Mouse (Mus musculus) forebrain, postnatal 0 days (tissue): Measurements from ENCODE around the gene Mtf1. TPM values are rescaled to one million over a fixed set of nuclear protein-coding genes. Genes with fewer than 3 reads are reported as not detected.

ENCODE experiments used
- ATAC-seq: fragments of 200-750 bp; cut with Nextera tagmentation; 2 replicates; pipeline ENCODE4 v1.8.0; 2017; ENCODE audit warnings: mild to moderate bottlenecking, moderate library complexity
- DNase-seq: peaks from one replicate; pipeline ENCODE4 v3.0.0-alpha.2; 2015
- H3K27ac ChIP-seq: fragments of 300-500 bp; sonication (generic); 2 replicates; pipeline ENCODE4 v1.5.1; 2014; ENCODE audit warnings: low read depth, mild to moderate bottlenecking, antibody characterized with exemption, low read length, moderate library complexity, mixed read lengths
- H3K27me3 ChIP-seq: fragments of 300-500 bp; sonication (generic); 2 replicates; pipeline ENCODE4 v1.6.1; 2014; ENCODE audit warnings: mild to moderate bottlenecking, low read length, mixed read lengths; ENCODE audit not compliant: insufficient read depth
- H3K36me3 ChIP-seq: fragments of 300-500 bp; sonication (generic); 2 replicates; pipeline ENCODE4 v1.6.1; 2014; ENCODE audit warnings: mild to moderate bottlenecking, moderate library complexity; ENCODE audit not compliant: insufficient read depth
- H3K4me1 ChIP-seq: fragments of 300-500 bp; sonication (generic); 2 replicates; pipeline ENCODE4 v1.6.1; 2014; ENCODE audit warnings: antibody characterized with exemption; ENCODE audit not compliant: insufficient read depth
- H3K4me2 ChIP-seq: fragments of 300-500 bp; sonication (generic); 2 replicates; pipeline ENCODE4 v1.6.1; 2014; ENCODE audit warnings: low read depth, mild to moderate bottlenecking, moderate library complexity
- H3K4me3 ChIP-seq: fragments of 300-500 bp; sonication (generic); 2 replicates; pipeline ENCODE4 v1.5.1; 2014; ENCODE audit warnings: low read depth, low read length, mixed read lengths
- H3K9ac ChIP-seq: fragments of 300-500 bp; sonication (generic); 2 replicates; pipeline ENCODE4 v1.6.1; 2014; ENCODE audit warnings: mild to moderate bottlenecking
- H3K9me3 ChIP-seq: fragments of 300-500 bp; sonication (generic); 2 replicates; pipeline ENCODE4 v1.6.1; 2016; ENCODE audit warnings: low read length
- CTCF ChIP-seq: sonication (generic); IDR thresholded peaks from 2 replicates; pipeline ENCODE4 v1.5.1; 2016; ENCODE audit warnings: antibody characterized with exemption, control low read depth, low read depth
- WGBS: fragments of 180-500 bp; shearing (Covaris S2); extraction: QIAGEN DNeasy Blood & Tissue Kit; methylation state at CpG from one replicate; pipeline ENCODE4 v1.1.7; 2014; 5-methylcytosine and 5-hydroxymethylcytosine counted together
- polyA plus RNA-seq: library from polyadenylated mRNA; unstranded; fragments of >200 nt; fragmentation: Nextera tagmentation; extraction: Ambion mirVana; gene quantifications from 2 replicates; pipeline ENCODE4 v1.2.1, GENCODE M21; 2015
- total RNA-seq: library from RNA; depleted of rRNA; stranded (reverse); fragments of >200 nt; gene quantifications from 2 replicates; pipeline ENCODE4 v1.2.3, GENCODE M21; 2014

Gene Mtf1
- total and polyA plus RNA-seq, 2 experiments from 2014 or later = 15.6 to 24.4 TPM

DNA sequence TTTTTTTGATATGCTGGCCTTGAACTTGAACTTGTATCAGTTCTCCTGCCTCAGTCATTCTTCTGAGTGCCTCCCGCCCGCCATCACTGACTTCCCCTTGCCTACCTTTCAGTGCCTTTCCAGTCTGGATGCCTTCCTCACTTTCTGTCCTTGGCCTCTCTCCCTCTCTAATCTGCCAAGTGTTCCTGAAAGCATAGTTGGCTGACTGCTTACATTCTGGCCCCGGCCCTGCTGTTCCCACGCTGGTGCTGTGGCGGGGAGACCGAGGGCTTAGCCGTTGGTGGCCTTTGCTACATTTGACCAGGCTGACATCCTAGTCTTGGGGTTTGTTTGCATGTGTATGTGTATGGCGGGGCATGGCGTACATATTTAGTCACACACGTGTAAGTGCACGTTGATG, 14.0 kb downstream of the Mtf1 start:
- Histone ChIP-seq H3K9ac (no peak overlapping the region), H3K4me2 (no peak overlapping the region), H3K27me3 (no peaks in the 10 kb centered on the region), H3K9me3 (no peaks in the 10 kb centered on the region), H3K27ac (0 out of 2 replicates have a peak overlapping the region, but pooled peaks have one; percentile 21), H3K4me3 (no peak overlapping the region), H3K4me1 (no peaks in the 10 kb centered on the region), H3K36me3 (peaks cover 16% of the 10 kb centered on the region)
- DNase-seq (no peak), ATAC-seq (no peak)
- no peak for TF ChIP-seq CTCF
- 76% methylated on average over 11 of the region's 11 CpGs for WGBS

DNA sequence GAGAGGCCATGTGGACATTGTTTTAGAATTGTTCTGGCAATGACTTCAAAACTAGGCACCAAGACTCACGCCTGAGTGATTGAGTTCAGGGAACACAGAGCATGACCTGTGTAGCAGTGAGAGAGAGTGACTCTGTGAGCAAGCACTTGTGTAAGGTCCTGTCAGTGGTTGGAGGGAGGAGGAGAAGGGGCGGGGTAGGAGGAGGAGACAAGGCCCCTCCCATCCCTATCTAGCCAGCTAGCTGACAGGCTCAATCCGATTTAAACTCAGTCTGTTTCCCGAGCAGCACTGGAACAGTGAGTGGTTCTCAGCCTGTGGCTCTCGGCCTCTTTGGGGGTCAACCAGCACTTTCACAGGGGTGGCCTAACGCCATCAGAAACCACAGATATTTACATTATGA, 15.9 kb downstream of the Mtf1 start:
- Histone ChIP-seq H3K4me3 (no peak overlapping the region), H3K4me2 (no peak overlapping the region), H3K27ac (no peak overlapping the region), H3K9me3 (no peaks in the 10 kb centered on the region), H3K4me1 (no peaks in the 10 kb centered on the region), H3K36me3 (peaks cover 25% of the 10 kb centered on the region), H3K27me3 (no peaks in the 10 kb centered on the region), H3K9ac (no peak overlapping the region)
- WGBS = 29% methylated on average over 6 of the region's 6 CpGs
- TF ChIP-seq CTCF = no peak
- ATAC-seq (peak; percentile 32; the same call in 1 of the 2 replicates), DNase-seq (no peak)

DNA sequence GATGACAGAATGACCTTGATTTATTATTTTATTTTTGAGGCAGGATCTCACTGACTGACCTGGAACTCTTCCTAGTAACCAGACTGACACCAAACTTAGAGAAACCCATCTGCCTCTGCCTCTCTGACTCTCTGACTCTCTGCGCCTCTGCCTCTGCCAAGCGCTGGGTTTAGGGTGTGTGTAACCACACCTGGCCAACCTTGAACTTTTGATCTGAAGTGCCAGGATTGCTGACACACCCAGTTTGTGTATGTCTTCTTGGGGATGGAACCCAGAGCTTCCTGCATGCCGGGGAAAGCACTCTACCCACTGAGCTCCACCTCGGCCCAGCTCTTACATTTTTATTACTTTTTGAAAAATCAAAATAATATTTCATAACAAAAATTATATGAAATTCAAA, 16.9 kb downstream of the Mtf1 start:
- Histone ChIP-seq H3K9me3 (no peaks in the 10 kb centered on the region), H3K27ac (no peak overlapping the region), H3K36me3 (peaks cover 32% of the 10 kb centered on the region), H3K27me3 (no peaks in the 10 kb centered on the region), H3K4me1 (no peaks in the 10 kb centered on the region), H3K9ac (no peak overlapping the region), H3K4me3 (no peak overlapping the region), H3K4me2 (no peak overlapping the region)
- TF ChIP-seq CTCF = no peak
- DNase-seq (no peak), ATAC-seq (no peak)
- WGBS = 92% methylated on average over 4 of the region's 4 CpGs

DNA sequence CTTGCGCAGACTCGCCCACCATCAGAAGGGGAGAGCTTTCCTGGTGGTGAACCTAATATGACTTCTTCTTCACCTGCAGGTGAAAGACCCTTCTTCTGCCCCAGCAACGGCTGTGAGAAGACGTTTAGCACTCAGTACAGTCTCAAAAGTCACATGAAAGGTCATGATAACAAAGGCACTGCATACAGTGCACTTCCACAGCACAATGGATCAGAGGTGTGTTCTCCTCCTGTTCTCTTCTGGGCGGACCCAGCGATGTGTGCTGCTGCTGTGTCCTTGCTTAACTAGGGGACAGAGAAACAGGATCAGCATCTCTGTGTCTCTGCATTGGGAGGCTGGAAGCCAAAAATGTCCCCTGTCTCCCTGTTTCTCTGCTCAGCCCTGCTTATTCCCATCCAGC, 23.1 kb downstream of the Mtf1 start:
- peaks cover 57% of the 10 kb centered on the region for H3K36me3 ChIP-seq

DNA sequence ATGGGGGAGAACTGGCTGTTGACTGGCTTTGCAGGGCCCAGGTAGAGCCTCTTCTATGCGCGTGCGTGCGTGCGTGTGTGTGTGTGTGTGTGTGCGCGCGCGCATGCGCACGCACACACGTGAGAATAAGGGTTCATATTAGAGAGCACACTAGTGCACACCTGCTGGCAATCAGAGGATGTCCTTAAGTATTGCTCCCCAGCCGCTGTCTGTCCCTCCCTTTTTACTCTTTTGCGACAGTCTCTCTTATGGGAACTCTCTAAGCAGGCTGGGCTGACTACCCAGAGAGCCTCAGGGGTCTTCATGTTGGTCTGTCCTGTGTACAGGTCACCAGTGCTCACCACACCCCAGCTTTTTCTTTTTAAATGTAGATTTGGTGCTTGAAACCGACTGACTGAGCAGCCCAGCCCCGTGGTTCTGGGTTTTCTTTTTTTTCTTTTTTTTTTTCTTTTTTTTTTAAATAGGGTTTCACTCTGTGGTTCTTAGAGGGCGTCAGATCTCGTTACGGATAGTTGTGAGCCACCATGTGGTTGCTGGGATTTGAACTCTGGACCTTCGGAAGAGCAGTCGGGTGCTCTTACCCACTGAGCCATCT, 23.6 kb downstream of the Mtf1 start:
- Histone ChIP-seq H3K9ac (no peak overlapping the region), H3K9me3 (no peaks in the 10 kb centered on the region), H3K4me3 (no peak overlapping the region), H3K36me3 (peaks cover 57% of the 10 kb centered on the region), H3K27me3 (no peaks in the 10 kb centered on the region), H3K4me2 (no peak overlapping the region), H3K4me1 (no peaks in the 10 kb centered on the region), H3K27ac (no peak overlapping the region)
- 95% methylated on average over 21 of the region's 21 CpGs for WGBS
- DNase-seq (no peak), ATAC-seq (no peak)
- no peak for TF ChIP-seq CTCF

More for the DNA sequence above, 23.1 kb downstream of the Mtf1 start:
- H3K9me3 ChIP-seq = no peaks in the 10 kb centered on the region
- H3K4me2 ChIP-seq = no peak overlapping the region
- H3K27me3 ChIP-seq = no peaks in the 10 kb centered on the region
- DNase-seq (no peak), ATAC-seq (no peak)
- no peak for TF ChIP-seq CTCF
- no peak overlapping the region for H3K4me3 ChIP-seq
- H3K9ac ChIP-seq = no peak overlapping the region
- no peaks in the 10 kb centered on the region for H3K4me1 ChIP-seq
- WGBS = 92% methylated on average over 6 of the region's 6 CpGs
- H3K27ac ChIP-seq = no peak overlapping the region

DNA sequence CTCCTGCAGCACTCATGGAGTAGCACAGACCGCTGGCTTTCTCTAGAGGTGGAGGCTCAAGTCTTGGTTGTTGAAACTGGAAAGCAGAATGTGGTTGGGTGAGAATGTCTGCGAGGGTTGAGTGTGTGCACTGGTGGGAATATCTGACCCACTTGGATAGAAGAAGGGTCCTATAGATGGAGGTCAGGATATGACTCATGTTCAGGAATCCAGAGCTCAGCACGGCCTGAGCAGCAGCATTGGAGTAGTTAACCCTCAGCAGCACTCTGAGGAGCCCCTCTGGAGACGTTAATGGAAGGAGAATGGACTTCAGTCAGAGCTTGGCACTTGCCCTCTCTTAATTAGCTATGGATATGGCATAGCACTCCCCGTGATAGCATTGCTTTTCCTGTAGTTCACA, 27.8 kb downstream of the Mtf1 start:
- no peak overlapping the region for H3K27ac ChIP-seq
- 88% methylated on average over 5 of the region's 5 CpGs for WGBS
- no peak overlapping the region for H3K9ac ChIP-seq
- no peaks in the 10 kb centered on the region for H3K4me1 ChIP-seq
- no peak for ATAC-seq
- H3K4me3 ChIP-seq = no peak overlapping the region
- no peak for DNase-seq
- no peak for TF ChIP-seq CTCF
- no peaks in the 10 kb centered on the region for H3K27me3 ChIP-seq
- peaks cover 51% of the 10 kb centered on the region for H3K36me3 ChIP-seq
- H3K9me3 ChIP-seq = no peaks in the 10 kb centered on the region
- no peak overlapping the region for H3K4me2 ChIP-seq

DNA sequence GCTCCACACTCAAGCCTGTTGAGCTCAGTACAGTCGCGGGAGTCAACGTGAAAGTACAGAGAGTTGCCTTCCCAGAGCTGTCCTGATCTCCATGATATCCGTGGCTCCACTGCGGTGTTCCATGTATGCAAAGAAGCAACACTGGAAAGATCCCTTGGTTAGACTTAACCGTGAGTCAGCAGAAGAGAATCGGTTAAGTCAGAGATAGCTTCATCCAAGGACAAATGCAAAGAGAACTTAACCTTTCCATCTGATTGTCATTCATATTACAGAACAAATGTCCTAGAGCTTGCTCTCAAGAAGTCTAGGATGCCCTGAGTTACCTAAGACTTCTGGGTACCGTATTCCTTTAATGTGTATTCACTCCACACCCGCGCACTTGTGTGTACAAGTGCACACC, 30.9 kb downstream of the Mtf1 start:
- Histone ChIP-seq H3K9me3 (no peaks in the 10 kb centered on the region), H3K4me2 (no peak overlapping the region), H3K4me3 (no peak overlapping the region), H3K27ac (no peak overlapping the region), H3K4me1 (no peaks in the 10 kb centered on the region), H3K27me3 (no peaks in the 10 kb centered on the region), H3K9ac (no peak overlapping the region), H3K36me3 (peaks cover 47% of the 10 kb centered on the region)
- DNase-seq (no peak), ATAC-seq (no peak)
- TF ChIP-seq CTCF = no peak
- WGBS = 95% methylated on average over 10 of the region's 10 CpGs
